Mouse (Mus musculus) bone marrow macrophage, adult 2 months (primary cell): ENCODE data around the gene Dennd1a. TPM values are rescaled to one million over a fixed set of nuclear protein-coding genes. Genes with fewer than 3 reads are reported as not detected.
A peak's percentile ranks its signal among the peaks of the same experiment; 100 is the strongest.

Experiments used
- H3K27ac ChIP-seq: 2 replicates; pipeline ENCODE4 v1.5.1; 2012; ENCODE audit warnings: low read depth, low read length; ENCODE audit not compliant: insufficient read depth
- H3K4me1 ChIP-seq: 2 replicates; pipeline ENCODE4 v1.6.1; 2012; ENCODE audit warnings: low read length; ENCODE audit not compliant: control insufficient read depth, insufficient read depth
- H3K4me3 ChIP-seq: 2 replicates; pipeline ENCODE4 v1.5.1; 2012; ENCODE audit warnings: mild to moderate bottlenecking, low read length, moderate library complexity; ENCODE audit not compliant: insufficient read depth
- CTCF ChIP-seq: IDR thresholded peaks from 2 replicates; pipeline ENCODE4 v1.5.1; 2012; ENCODE audit warnings: low read depth, mild to moderate bottlenecking, low read length, moderate library complexity
- POLR2A ChIP-seq: IDR thresholded peaks from 2 replicates; pipeline ENCODE4 v1.6.1; 2012; ENCODE audit warnings: mild to moderate bottlenecking, low read depth, low read length, borderline replicate concordance
- polyA plus RNA-seq: library from polyadenylated mRNA; stranded (reverse); fragments of >200 nt; gene quantifications from 2 replicates; pipeline ENCODE4 v1.2.4, GENCODE M21; 2012; ENCODE audit not compliant: missing spikeins, insufficient read depth, insufficient read length

The Dennd1a gene
- polyA plus RNA-seq, 1 experiment = 73.7 TPM

DNA sequence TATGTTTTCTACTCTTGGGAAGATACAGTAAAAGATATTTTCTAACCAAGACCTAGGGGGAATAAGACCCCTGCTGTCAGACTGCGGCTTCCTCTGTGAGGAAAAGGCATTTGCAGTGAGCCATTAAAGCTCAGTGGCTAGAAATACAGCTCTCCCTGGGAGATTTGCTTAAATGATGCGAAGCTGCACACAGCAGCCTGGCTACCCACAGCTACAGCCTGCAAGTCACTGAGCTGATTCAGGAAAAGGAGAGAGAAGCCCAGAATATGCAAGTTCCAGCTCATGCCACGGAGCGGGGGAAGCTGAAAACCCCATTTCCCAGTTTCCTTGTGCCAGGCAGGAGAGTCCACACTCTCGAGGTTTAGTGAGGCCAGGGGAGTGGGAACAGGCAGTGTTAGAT lies 465.1 kb downstream of the Dennd1a start:
- Histone ChIP-seq H3K4me1 (no peaks in the 10 kb centered on the region), H3K27ac (no peak overlapping the region), H3K4me3 (no peak overlapping the region)
- no peak for TF ChIP-seq POLR2A
- TF ChIP-seq CTCF = no peak

- Histone ChIP-seq H3K27ac (no peak overlapping the region), H3K4me3 (no peak overlapping the region), H3K4me1 (no peaks in the 10 kb centered on the region)
- TF ChIP-seq CTCF (no peak), POLR2A (no peak)
Observed at GRCm38 (mm10) chr2:37819526-37820152, 467.6 kb downstream of the Dennd1a start.

- no peaks in the 10 kb centered on the region for H3K4me1 ChIP-seq
- no peak overlapping the region for H3K4me3 ChIP-seq
- TF ChIP-seq CTCF (no peak), POLR2A (no peak)
- no peak overlapping the region for H3K27ac ChIP-seq
Observed at GRCm38 (mm10) chr2:37818761-37819525, 468.2 kb downstream of the Dennd1a start.

DNA sequence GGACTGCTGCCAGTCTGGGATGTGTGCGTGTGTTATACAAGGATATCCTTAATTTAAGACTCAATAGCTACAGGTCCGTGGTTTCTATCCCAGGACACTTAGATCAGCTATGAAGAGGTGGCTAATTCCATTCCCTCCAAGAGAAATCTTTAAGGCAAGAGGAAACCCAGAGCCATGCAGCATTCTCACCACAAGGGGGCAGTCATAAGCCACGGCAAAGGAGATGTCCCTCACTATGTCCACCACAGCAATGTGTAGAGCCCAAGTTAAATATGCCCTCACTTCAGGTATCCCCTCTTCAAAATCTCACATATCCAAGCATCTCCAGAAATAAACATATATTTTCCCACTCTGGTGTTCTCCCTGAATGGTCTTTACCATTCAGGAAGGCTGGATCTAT lies 471.5 kb downstream of the Dennd1a start:
- H3K4me3 ChIP-seq = no peak overlapping the region
- no peak for TF ChIP-seq POLR2A
- peak; percentile 67 for TF ChIP-seq CTCF

GRCm38 (mm10) chr2:37814820-37815361 lies 472.3 kb downstream of the Dennd1a start:
- no peak for TF ChIP-seq POLR2A
- H3K4me3 ChIP-seq = no peak overlapping the region
- H3K4me1 ChIP-seq = no peaks in the 10 kb centered on the region
- H3K27ac ChIP-seq = no peak overlapping the region

More for the DNA sequence above, 471.5 kb downstream of the Dennd1a start:
- H3K4me1 ChIP-seq = no peaks in the 10 kb centered on the region
- no peak overlapping the region for H3K27ac ChIP-seq

GRCm38 (mm10) chr2:37812401-37812800 lies 474.8 kb downstream of the Dennd1a start:
- Histone ChIP-seq H3K4me3 (no peak overlapping the region), H3K27ac (no peak overlapping the region), H3K4me1 (no peaks in the 10 kb centered on the region)
- TF ChIP-seq POLR2A (no peak), CTCF (no peak)

- no peak overlapping the region for H3K27ac ChIP-seq
- no peak overlapping the region for H3K4me3 ChIP-seq
- no peaks in the 10 kb centered on the region for H3K4me1 ChIP-seq
- TF ChIP-seq CTCF (no peak), POLR2A (no peak)
Observed at GRCm38 (mm10) chr2:37811682-37812081, 475.5 kb downstream of the Dennd1a start.

DNA sequence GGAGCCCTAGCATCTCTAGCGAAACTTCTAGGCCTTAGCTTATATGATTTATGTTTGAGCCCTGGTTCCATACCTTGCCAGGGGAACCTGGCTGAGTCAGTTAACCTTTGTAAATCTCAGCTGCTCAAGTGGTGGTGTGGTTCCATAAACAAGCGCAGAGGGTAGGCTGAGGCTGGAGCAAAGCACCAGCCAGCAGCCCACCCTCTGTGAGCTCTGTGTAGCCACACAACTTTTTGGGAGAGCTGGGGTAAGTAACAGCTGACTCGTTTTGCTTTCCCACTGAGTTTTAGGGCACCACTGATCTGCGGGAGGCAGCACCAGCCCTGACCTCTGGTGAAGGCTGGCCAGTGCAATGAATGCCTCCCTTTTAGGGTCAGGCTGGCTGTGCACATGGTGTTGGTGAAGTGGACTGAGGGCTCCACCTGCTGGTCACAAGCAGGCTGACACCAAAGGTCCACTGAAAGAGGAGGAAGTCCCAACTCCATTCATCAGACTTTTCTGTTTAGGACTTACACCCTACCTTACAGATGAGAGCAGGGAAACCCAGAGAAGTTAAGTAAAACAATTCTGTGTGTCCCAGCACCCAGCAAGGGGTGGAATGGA lies 484.5 kb downstream of the Dennd1a start:
- no peak overlapping the region for H3K27ac ChIP-seq
- H3K4me3 ChIP-seq = no peak overlapping the region
- no peaks in the 10 kb centered on the region for H3K4me1 ChIP-seq
- no peak for TF ChIP-seq POLR2A
- TF ChIP-seq CTCF = peak; percentile 76

DNA sequence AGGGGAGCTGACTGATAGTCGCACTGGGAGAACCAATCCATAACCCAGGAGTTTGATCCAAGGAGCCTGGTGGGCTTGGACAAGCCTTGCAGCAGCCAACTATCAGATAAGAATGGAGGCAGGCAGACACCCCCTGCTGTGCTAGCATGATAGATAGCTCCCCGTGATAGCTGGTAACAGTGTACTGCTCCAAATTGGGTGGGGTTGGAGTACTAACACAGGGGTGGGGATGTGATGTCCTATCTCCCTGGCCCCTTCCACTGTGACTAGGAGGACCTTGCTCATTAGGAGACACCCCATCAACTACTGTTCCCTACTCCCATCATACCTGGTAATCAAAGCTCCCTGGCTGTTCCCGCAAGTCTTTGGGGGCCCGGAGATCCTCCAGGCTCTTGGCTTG lies 485.5 kb downstream of the Dennd1a start:
- no peak overlapping the region for H3K27ac ChIP-seq
- no peaks in the 10 kb centered on the region for H3K4me1 ChIP-seq
- no peak overlapping the region for H3K4me3 ChIP-seq
- no peak for TF ChIP-seq CTCF
- TF ChIP-seq POLR2A = no peak

DNA sequence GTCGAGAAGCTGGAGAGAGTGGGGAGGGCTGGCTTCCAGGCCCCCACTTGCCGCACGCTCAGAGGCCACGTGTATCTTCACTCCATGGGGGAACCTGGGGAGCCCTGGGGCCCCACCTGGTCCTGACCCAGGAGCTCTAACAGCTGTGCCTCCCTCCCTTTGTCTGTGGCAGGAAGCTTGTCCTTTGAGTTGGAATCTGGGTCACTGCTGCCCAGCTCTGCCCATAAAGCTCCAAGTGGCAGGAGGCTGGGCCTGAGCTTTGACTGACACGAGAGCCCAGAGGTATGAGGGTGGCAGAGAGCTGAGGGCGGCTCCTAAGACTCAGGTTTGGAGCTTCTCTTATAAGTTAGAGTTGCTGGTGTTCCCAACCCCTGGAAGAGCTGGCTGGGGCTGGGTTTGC lies 488.1 kb downstream of the Dennd1a start:
- H3K27ac ChIP-seq = no peak overlapping the region
- H3K4me3 ChIP-seq = no peak overlapping the region
- TF ChIP-seq CTCF (no peak), POLR2A (no peak)
- no peaks in the 10 kb centered on the region for H3K4me1 ChIP-seq
